Mouse (Mus musculus): Measurements from ENCODE around the gene Wdr41.

Gene Wdr41

DNA sequence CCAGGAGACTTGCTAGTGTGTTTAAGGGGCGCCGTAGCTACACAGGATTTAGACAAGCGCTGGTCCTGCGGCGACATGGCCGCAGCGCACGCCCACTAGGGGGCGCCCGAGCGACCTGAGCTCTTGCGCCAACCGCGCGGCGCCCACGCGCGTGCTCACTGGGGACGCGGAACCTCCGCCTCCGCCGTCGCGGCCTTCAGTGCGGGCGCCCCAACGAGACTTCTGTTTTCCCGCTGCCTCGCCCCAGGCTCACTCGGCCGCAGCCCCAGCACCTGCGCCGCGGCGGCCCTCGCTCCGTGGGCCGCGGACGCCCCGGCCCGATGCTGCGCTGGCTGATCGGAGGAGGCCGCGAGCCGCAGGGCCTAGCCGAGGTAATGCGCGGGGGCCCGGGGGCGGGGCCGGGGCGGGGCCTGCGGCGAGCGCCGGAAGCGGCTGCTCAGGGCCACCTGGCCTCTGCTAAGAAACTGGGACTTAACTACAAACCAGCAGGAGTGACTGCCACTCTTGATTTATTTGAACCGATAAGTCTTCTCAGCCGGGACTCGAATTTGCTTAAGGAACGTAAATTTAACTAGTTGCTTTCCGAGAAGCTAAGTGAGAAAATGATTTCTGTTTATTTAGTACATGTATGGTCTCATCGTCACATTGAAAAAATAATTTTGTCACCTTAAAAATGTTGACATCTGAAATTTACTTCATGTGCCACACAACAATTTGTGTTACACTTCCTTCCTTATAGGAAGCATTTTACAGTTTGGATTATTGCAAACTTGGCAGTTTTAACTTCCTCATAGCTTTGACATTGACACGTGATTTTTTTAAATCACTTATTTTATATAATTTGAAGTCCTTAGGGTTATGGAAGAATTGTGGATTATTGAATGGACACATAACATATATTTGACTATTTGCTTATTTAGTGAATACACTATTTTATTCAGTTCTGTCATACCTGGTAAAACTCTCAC, at the start of gene Wdr41:
TSS of gene Wdr41 (plus strand) at position 126 of the 968 bp plus-strand sequence.
- peak; percentile 94 for DNase-seq

DNA sequence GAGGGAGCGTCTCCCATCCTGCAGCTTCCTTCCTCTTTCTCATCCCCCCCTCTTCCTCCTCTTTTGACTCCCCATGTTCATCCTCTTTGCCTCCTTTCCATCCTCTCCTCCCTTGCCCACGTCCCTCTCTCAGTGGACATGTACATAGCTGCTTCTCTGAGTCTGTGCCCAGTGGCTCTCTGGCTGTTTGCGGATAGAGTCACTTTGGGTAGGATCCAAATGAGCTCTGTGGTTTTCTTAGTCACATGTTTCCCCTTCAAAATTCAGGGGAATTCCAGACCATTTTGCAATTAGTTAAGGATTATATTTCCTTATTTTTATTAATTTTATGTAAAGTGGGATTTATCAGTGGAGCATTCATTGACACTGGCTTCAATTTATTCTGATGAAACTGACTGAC, 48.1 kb upstream of the Wdr41 start:
- DNase-seq: no peak

DNA sequence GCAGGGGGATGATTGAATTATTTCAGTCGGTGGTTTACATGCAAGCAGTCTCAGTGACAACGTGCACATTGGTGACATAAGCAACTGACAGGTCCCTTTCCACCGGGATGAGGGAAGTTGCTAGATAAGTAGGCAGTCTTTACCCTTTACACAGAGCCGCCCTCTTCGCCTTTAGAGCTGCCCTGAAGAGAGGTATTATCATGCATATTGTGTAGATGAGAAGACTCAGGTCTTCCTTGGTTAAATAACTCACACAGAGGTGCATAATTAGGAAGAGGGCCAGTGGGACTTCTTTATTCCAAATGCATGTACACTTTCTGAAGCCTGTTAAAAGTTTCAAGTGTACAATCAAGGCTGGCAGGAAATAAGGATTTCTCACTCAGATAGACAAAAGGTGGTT, 37.7 kb upstream of the Wdr41 start:
- no peak for DNase-seq

DNA sequence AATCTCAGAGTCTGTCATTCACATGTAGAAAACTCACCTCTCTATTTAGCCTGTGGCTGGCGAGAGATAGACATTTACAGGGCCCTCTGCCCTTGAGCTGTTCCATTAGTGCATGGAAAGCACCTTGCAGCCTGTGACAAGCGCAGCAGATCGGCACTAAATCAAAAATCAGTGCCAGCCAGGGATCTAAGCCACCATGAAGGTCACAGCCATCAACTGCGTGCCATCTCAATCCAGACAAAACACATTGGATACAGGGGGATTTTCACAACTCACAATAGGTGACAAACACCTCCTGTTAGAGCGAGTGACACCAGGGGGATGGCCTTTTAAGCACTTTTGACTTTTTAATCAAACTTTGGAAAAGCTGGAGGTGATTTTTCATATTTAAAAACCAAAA, 36.0 kb upstream of the Wdr41 start:
- no peak for DNase-seq

DNA sequence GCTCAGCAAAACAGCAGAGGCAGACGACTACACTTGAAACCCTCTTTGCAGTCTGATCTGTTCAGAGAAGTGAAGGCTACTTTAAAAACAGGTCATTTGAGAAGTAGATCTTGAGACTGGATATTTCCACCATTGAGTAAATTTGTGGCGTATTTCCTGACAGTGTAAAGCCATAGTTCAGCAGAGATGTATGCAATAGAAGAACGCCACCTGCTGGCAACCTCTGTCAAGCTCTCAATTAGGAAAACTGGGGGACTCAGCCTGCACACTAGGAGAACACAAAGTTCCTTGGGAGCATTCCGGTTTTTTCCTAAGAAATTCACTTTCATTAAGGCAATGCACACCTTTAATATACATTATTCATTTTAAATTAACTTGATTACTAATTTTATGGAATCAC, 34.9 kb upstream of the Wdr41 start:
- DNase-seq: peak; percentile 60

DNA sequence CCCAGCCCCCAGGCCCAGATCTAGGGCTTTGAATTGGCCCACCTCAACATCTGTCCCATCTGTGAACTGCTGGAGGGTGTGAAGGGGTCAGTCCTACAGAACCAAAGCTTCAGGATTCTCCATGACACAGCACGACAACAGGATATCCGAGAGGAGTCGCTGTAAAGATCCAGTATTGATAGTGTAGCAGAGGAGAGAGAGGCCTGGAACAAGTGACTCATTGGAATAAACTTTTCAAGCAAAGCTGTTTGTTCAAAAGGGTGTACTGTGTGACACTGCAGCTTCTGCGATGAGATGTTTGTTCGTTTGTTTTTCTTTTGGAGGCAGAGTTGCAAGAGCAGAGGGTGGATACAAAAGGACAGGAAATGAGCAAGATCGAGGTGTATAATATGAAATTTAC, 20.2 kb upstream of the Wdr41 start:
- no peak for DNase-seq

DNA sequence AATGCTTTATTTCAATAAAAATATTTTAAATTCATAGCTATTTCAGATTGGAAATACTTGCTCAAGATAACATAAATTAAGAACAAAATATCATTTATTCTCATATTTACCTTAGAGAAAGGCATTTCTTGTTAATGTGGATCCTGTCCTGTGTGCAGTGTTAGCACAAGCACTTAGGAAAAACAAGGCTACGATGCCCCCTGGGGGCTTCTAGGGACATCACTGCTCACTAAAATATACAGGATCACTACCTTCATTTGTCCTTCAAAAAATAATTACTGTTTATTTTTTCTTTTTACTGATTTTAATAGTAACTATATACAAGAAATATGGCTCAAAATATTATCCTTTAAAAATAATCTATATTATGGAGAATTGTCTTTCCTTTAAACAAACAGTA, 18.2 kb upstream of the Wdr41 start:
- DNase-seq: no peak

DNA sequence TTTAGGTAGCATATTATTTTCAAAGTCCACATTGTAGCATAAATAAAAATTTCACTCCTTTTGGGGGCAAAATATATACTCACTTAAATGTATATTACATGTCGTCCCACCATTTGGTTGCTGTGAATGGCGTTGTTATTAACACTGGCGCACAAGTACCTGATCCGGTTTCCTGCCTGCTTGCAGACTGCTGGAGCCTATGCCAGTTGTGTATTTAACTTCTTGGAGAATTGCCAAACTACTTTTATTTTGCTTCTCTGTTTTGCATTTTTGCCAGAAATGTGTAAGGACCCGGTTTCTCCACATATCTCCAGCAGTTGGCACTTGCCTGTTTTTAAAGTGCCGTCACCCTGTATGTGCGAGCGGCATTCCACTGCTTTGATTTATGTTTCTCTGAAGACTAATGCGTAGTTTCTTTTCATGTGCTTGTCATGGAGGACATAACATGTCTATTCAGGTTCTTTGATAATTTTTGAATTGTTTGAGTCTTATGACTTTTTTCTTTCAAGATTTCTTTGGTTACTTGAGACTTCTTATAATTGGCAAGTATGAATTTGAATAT, 6.1 kb upstream of the Wdr41 start:
- DNase-seq: no peak

DNA sequence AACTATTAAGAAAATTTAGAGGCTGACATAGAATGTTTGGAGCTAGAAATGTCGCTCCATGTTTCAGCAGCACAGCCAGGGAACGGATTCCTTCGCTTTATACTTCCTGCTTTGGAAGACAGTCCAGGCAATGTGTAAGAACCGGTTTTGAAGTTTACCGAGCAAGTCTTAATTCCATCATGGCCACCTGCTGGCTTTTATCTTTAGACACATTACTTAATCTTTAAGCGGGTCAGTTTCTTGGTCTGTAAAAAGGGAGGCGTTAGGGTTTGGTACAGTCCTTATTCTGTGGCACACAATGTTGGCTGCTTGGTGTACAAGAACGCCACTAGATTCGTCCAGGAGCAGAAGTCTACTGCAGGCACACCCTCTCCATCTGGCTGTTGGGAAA, 321 bp upstream of the Wdr41 start:
- DNase-seq: no peak

DNA sequence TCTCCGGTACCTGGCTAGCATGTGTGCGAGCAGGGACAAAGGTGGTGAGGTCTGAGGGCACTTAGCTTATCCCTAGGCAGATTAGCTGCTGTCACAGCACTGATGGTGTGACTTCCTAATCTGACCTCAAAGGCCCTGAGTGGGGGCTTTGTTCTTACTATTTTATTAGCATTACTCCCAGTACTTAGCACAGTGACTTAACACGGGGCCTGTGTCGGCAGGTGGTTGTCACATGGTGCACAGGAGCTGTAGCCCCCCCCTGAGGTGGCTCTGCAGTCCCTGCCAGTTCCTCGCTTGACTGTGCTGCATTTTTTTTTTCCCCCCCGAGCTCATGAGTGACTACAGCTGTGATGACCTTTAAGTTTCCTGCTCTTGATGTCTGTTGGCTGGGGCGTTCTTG, 2.9 kb downstream of the Wdr41 start:
- DNase-seq: no peak

DNA sequence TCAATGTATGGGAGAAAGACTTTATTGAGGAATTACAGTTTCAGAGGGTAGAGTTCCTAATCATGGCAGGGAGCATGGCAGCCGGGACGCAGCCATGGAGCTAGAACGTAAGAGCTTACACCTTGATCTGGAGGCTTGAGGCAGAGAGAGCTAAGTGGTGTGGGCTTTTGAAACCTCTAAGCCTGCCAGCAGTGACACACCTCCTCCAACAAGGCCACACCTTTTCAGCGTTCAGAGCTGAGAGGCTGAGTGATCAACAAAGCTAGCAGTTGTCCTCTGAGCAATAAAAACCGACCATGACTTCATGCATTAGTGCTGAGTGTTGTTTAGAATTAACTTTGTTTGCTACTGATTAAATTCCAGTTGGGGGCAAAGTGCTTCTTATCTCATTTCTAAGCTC, 14.4 kb downstream of the Wdr41 start:
- DNase-seq: peak; percentile 15

DNA sequence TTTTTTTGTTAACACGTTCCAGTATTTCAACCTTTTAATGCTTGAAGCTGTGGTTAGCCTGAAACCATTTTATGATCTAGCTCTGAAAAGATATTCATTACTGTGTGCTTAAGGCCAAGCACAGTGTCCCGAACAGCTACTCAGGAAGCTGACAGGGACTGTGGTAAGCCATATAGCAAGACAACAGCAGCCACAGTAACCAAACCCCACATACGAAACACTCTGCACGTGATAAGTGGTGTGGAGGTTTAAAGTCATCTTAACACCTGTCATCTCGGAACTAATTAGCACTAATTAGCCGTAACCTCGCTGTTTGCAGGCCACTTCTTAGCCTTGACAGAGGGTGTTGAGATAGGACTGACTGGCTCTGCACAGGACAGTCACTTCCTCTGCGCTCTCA, 31.1 kb downstream of the Wdr41 start:
- DNase-seq: no peak

DNA sequence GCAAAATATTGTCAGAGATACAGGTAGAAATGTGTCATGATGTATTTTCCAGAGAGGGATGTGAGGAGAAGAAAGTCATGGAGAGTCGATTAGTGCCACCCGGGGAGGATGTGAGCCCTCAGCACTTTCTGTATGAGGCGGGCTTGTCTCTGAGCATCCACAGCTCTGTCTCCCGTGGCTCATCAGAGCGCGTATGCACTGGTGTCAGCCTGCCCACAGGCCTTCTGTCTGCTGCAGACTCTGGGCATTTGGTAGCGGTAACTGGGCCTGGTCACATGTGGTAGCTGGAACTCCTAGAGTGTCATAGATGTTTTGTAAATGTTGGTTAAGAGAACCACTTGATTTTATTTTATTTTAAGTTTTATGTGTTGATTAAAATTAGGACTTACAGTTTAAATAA, 33.1 kb downstream of the Wdr41 start:
- DNase-seq: no peak

DNA sequence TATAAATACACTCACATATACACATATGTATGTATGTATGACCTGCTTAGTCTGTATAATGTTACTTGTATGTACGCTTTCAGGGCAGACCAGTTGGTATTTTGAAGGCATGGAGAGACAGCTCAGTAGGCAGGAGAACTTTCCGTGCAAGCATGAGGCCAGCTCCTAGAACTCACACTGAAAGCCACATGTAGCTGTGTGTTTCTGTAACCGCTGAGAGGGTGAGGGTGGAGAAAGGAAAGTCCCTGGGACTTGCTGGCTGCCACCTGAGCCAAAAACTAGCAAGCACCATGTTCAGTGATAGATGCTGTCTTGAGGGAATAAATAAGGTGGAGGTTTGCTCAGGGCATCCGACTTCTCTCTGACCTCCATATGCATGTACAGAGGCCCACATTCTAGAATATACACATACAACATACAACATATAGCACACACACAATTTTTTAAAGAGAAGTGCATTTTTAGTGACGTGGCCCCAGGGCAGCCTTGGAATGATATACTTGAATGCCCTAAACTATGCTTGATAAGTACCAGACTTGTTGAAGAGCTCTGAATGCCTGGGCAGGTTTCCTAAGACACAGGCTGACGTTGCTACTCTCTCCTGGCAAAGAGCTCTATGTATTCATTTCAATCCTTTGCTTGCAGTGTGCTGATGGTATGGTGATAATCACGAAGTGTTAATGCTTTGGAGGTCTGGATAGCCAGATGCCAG, 35.6 kb downstream of the Wdr41 start:
- no peak for DNase-seq

DNA sequence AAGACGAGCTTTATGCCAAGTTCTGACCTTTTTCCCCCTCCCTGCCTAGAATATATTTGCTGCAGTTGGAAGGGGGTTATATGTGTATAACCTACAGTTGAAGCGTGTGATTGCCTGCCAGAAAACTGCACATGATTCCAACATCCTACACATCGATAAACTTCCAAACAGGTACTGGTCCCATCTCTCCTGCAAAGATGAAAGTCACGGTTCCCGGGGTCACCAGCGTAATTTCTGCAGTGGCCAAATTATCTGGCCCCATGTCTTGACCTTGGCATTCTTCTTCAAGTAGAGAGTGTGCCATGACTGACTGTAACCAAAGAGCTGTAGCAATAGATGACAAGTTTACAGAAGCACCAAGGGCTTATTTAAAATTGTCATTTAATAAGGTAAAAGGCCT, 41.1 kb downstream of the Wdr41 start:
- no peak for DNase-seq

DNA sequence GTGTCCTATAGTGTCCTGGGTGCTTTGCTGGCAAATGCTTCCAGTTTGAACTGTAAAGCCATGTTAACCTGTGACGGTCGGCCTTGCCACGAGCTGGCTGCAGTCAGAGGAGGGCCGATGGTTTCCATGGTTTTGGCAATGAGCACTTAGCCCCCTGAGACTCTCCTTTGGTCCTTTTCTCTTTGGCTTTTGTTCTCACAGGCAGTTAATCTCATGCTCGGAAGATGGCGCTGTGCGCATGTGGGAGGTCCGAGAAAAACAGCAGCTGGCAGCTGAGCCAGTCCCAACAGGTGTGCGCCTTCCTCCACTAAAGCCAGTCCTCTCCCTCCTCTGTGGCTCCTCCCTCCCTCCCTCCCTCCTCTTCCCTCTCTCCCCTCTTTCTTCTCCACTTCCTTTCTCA, 41.8 kb downstream of the Wdr41 start:
- peak; percentile 67 for DNase-seq

DNA sequence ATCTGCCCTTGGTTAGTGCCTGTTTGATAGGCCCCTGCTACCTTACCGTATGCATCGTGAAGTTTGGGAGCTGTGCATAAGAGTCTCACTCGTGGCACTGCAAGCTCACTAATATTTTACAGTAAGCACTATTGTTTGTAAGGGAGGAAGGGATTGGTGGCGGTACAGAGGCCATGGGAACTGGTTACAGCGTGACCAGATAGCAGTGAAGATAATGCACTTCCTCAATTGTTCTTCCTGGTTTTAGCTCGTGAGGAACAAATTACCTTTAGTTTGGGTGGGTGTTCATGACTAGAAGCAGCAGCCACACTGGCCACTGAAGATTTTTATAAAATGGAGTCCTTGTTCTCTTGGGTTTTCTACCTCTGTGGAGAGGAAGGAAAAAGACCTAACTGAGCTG, 43.2 kb downstream of the Wdr41 start:
- no peak for DNase-seq

DNA sequence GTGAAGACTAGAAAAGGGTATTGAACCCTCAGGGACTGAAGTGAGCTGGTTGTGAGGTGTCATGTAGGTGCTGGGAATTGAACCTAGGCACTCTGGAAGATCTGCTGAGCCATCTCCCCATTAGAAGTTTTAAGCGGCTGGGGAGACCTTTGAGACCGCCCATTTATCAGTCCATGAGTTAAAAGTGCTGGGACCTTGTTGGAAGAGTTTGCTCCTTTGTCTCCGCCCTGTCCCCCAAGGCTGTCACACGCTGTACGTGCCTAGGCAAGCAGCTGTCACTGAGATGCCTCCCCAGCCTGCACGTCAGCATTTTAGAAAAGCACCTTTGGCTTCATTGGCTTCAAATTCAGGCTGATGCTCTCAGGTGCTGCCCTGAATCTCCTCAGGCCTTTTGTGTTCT, 44.1 kb downstream of the Wdr41 start:
- no peak for DNase-seq

DNA sequence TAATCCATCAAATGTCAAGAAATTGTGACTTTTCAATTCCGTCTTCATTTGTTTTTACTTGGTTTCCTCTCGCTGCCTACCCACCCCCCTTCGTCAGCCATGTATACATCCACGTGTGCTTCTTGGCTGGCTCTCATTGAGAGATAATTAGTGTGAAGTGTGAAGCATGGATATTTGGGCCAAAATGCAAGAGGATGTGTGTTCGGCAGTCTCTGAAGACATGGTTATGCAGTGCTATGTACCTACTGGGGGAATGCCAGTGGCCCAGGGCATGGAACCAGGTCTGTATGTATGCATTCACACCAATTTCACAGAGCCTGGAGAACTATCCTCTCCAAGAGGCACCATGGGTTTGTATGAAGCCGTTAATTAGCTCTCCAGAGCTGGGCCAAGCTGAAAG, 54.7 kb downstream of the Wdr41 start:
- DNase-seq: no peak

DNA sequence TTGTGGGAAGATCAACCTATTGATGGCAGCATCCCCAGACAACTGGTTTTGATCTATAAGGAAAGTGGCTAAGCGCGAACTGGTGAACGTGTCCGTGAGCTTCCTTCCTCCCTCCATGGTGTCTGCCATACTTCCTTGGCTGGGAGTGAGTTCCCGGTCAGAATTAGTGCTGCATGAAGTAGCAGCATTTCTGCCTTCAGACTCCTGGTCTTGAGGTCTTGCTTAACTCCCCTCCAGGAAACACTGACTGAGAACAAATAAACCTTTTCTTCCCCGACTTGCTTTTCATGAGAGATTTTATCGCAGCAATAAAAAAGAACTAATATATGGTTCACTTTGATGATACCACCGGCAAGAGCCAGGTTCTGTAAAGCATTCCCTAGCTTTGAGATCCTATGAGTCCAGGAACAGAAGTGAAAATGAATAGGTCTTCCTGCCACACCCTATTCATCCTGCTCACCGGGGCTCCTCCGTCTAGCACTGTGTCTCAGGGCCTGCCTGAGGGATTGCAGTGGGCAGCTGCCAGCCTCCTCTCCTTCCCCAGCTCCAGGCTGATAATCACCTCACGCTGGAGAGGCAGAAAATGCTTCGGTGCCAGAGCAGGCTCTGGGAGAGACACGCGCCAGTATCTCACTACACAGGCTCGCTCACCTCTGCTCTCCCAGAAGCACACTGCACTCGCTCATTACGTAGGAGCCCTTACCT, 56.1 kb downstream of the Wdr41 start:
- DNase-seq: no peak

DNA sequence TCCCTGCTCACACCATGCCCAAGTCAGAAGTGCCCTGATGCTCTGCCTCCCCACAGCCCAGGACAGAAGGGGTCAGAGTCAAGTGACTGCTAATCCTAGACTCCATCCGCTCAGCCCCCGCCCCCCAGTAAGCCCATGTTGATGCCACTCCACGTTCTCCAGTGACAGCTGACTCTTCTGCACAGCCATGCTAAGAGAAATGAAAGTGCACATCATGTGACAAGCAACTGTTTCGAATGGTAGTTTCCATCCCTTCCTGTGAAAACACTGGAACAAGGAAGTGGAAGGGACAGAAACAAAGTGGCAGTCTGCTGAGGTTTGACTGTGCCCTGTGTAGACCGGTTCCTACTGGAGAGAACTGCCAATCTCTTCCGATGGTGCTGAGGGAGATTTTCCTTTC, 56.8 kb downstream of the Wdr41 start:
- no peak for DNase-seq

DNA sequence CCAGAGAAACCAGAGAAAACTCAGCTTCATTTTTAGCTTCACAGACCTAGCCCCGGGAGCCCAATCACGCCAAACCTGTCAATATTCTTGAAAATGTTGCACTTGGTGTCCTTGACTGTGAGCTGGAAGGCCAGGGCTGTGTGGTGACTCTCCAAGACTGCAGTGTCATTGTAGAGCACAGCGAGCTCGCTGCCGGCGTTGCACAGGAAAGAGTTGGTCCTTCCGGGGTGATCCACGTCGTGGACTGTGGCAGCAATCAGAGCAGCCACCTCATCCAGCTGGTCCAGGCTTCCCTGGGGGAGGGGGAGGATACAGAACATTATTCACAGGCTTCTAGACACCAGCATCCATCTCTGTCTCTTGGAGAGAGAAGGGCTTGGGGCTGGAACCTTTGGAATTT, 58.0 kb downstream of the Wdr41 start:
- no peak for DNase-seq

DNA sequence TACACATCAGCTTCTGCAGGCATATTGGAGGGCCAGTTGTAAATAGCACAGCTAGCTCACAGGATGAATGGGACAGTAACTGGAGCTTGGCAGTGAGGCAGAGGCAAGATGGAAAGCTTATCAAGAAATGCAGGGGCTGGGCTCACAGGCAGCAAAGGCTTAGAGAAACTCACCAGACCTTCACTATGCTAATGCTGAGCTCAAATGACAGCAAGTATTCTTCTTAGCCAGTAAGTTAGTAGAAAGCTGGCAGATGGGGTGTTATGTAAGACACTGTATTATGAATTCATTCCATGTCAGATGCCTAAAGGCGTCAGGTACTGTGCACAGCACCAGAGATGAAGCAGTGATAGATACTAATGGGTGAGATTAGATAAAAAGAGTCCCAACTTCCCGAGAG, 58.6 kb downstream of the Wdr41 start:
- DNase-seq: no peak

Measured in kidney, adult 18-20 months (tissue).